Mouse (Mus musculus): ENCODE results near the gene Igsf8.

DNA sequence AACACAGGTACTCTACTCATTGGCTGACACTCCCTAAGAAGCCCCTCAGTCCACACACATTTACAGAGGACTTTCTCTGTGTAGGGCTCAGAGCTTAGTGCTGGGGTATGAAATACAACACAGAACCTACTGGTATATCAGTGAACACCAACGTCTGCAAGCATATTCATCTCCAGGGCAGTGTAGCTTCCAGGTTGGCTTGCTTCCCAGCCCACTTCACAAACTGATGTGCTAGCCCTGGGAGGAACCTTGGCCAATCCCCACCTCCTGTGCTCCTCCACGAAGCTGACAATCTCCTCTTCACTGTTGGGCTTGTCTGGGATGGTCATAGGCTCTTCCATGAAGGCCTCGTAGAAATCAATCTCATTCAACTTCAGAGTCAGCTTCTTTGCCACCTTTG lies 46.7 kb upstream of the Igsf8 start:
- TF ChIP-seq CTCF (IDR thresholded peaks at IDR 0.05; ENCODE audit: low read depth) (no peak), EP300 (IDR thresholded peaks at IDR 0.05; ENCODE audit: low read depth) (no peak)
